Mouse (Mus musculus): Measurements from ENCODE around the gene Dnah1.

- TF ChIP-seq CTCF (IDR thresholded peaks at IDR 0.05; ENCODE audit: low read depth, low read length) (no peak), EP300 (IDR thresholded peaks at IDR 0.05; ENCODE audit: insufficient read depth, low read depth, low read length) (no peak), POLR2A (IDR thresholded peaks at IDR 0.05; ENCODE audit: insufficient read depth, low read length) (no peak)
Observed at GRCm38 (mm10) chr14:31271121-31271520, 52.6 kb downstream of the Dnah1 start.
